Mouse (Mus musculus): Measurements from ENCODE around the gene Prdx5. TPM values are rescaled to one million over a fixed set of nuclear protein-coding genes. Genes with fewer than 3 reads are reported as not detected.
A peak's percentile ranks its signal among the peaks of the same experiment; 100 is the strongest.

Prdx5 gene
- polyA plus RNA-seq, 1 experiment from 2014 or later = 912 TPM

DNA sequence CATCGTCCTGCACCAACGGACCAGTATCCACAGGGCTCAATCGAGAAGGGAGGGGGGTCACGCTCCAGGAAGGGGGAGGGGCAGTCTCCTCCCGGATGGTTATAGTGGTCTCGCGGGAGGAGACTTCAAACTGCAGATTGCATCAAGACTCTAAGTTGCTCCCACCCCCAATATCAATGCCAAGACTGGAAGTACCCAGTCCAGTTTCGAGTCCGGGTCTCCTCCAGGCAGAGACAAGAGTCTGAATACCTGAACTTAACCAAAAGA, 15.3 kb upstream of the Prdx5 start, which contains the start of gene Catsperz:
Catsperz (minus strand) TSS at position 74 of the 267 bp plus-strand sequence.
- Histone ChIP-seq H3K4me2 (replicated peaks; ENCODE audit: low read depth) (peak within 1 kb of the TSS; percentile 47), H3K4me3 (ENCODE audit: low read depth, low read length) (peak within 1 kb of the TSS; percentile 27), H3K4me1 (replicated peaks; ENCODE audit: control insufficient read depth, insufficient read depth, low read length) (peaks cover 7% of the 10 kb centered on the region; the same call in 1 of the 2 replicates), H3K36me3 (ENCODE audit: control insufficient read depth, insufficient read depth) (no peaks in the 10 kb centered on the region), H3K27me3 (replicated peaks; ENCODE audit: control insufficient read depth, insufficient read depth, low read length) (peaks cover 37% of the 10 kb centered on the region), H3K27ac (ENCODE audit: low read depth, low read length) (no peak within 1 kb of the TSS), H3K9ac (ENCODE audit: low read depth, low read length) (no peak within 1 kb of the TSS), H3K9me3 (ENCODE audit: control insufficient read depth) (no peaks in the 10 kb centered on the region)
- no peak for ATAC-seq
- 5% methylated on average over 9 of the region's 9 CpGs for WGBS
- TF ChIP-seq CTCF (IDR thresholded peaks at IDR 0.05; ENCODE audit: low read depth) = no peak

DNA sequence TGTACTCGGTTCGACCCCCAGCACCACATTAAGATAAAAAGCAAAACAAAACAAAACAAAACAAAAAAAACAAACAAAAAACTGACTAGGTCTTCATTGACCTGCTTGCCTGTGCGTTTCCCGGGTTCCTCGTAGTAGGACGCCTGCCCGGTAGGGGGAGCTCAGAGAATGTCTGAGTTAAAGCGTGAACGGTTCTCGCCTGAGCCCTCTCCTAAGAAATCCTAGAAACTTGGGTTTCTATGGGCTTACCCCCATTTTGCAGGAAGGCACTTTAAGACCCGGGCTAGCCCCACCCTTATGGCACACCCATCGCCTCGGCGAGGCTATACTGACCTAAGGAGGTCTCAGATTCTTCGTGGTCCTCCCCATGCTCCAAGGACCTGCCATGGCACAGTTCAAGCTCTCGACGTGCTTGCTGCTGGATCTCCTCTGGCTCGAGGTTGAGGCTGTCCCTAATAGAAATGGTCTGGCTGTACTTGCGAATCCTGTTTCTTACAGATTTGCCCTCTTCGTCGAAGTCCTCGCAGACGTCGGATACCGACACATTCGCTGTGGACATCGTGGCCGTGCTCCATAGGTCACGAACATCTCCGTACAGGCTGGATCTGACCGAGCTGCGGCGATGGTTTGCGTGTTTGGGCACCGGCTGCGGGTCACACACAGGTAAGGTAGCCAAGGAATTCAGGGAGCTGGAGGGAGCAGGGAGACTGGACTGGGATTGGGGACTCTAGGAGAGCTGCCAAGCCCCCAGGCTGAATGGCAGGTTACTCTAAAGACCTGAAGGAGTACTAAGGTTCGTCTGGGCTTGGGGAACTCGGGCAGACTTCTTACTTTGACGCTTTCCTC, 14.8 kb upstream of the Prdx5 start:
- peaks cover 7% of the 10 kb centered on the region; the same call in 1 of the 2 replicates for H3K4me1 ChIP-seq (replicated peaks; ENCODE audit: control insufficient read depth, insufficient read depth, low read length)
- WGBS = 5% methylated on average over 39 of the region's 39 CpGs

DNA sequence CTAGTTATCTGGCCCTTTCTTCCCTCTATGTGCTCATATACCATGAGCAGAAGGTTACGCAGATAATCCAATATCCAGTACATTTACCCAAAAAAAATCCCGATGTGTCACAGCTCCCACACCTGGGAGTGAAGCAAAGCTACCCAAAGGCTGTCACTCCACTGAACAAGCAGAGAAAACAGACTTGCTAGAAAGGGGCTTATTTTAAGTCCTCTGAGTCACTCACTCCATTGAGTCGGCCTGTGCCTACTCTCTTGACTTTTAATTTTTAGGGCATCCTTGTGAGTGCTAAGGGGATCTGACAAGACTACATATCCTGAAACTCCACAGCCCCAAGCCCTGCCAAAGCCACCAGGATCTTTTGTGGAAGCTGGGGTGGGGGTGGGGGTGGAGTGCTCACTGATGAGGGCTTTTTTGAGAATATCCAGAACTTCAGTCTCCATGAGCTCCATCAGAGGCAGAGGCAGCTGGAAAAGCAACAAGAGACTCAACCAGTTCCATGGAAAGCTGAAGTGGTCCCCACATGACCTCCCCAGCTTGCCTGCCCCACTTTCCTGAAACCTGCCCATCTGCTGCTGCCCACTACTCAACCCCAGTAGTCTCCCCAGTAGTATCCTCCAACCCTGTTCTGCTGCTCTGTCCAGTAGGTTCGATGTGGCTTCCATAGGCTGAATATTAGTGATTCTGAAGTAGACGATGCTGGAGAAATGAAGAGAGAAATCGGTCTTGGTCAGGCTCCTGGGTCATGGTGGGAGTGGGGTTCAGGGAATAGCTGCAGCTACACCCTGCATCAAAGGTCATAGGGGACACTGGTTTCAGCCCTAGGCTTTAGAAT, 13.2 kb upstream of the Prdx5 start:
- Histone ChIP-seq H3K4me1 (replicated peaks; ENCODE audit: control insufficient read depth, insufficient read depth, low read length) (peaks cover 7% of the 10 kb centered on the region; the same call in 1 of the 2 replicates), H3K9me3 (ENCODE audit: control insufficient read depth) (no peaks in the 10 kb centered on the region), H3K9ac (ENCODE audit: low read depth, low read length) (no peak overlapping the region), H3K36me3 (ENCODE audit: control insufficient read depth, insufficient read depth) (no peaks in the 10 kb centered on the region; the same call in 1 of the 2 replicates), H3K27ac (ENCODE audit: low read depth, low read length) (no peak overlapping the region), H3K4me3 (ENCODE audit: low read depth, low read length) (0 out of 2 replicates have a peak overlapping the region, but pooled peaks have one; percentile 37), H3K4me2 (replicated peaks; ENCODE audit: low read depth) (peak overlapping the region; percentile 87), H3K27me3 (replicated peaks; ENCODE audit: control insufficient read depth, insufficient read depth, low read length) (peaks cover 34% of the 10 kb centered on the region)
- ATAC-seq = no peak
- no peak for TF ChIP-seq CTCF (IDR thresholded peaks at IDR 0.05; ENCODE audit: low read depth)
- 69% methylated on average over 6 of the region's 6 CpGs for WGBS

More for the DNA sequence above, 14.8 kb upstream of the Prdx5 start:
- H3K4me3 ChIP-seq (ENCODE audit: low read depth, low read length) = peak overlapping the region; percentile 27
- ATAC-seq = no peak
- no peaks in the 10 kb centered on the region for H3K9me3 ChIP-seq (ENCODE audit: control insufficient read depth)
- H3K9ac ChIP-seq (ENCODE audit: low read depth, low read length) = no peak overlapping the region
- H3K36me3 ChIP-seq (ENCODE audit: control insufficient read depth, insufficient read depth) = no peaks in the 10 kb centered on the region
- H3K27me3 ChIP-seq (replicated peaks; ENCODE audit: control insufficient read depth, insufficient read depth, low read length) = peaks cover 37% of the 10 kb centered on the region
- H3K27ac ChIP-seq (ENCODE audit: low read depth, low read length) = no peak overlapping the region
- H3K4me2 ChIP-seq (replicated peaks; ENCODE audit: low read depth) = peak overlapping the region; percentile 47
- peak; percentile 83 for TF ChIP-seq CTCF (IDR thresholded peaks at IDR 0.05; ENCODE audit: low read depth)

GRCm38 (mm10) chr19:6921647-6922567, 12.0 kb upstream of the Prdx5 start, which contains the start of gene Esrra:
Gene Esrra (minus strand): TSS chr19:6921813.
- peak within 1 kb of the TSS; percentile 88 for H3K4me3 ChIP-seq (ENCODE audit: low read depth, low read length)
- peak within 1 kb of the TSS; percentile 95 for H3K9ac ChIP-seq (ENCODE audit: low read depth, low read length)
- no peak for TF ChIP-seq CTCF (IDR thresholded peaks at IDR 0.05; ENCODE audit: low read depth)
- H3K4me2 ChIP-seq (replicated peaks; ENCODE audit: low read depth) = peak within 1 kb of the TSS; percentile 87
- WGBS = under 1% methylated on average over 48 of the region's 66 CpGs
- H3K27me3 ChIP-seq (replicated peaks; ENCODE audit: control insufficient read depth, insufficient read depth, low read length) = peaks cover 22% of the 10 kb centered on the region
- peaks cover 7% of the 10 kb centered on the region; the same call in 1 of the 2 replicates for H3K4me1 ChIP-seq (replicated peaks; ENCODE audit: control insufficient read depth, insufficient read depth, low read length)
- H3K36me3 ChIP-seq (ENCODE audit: control insufficient read depth, insufficient read depth) = no peaks in the 10 kb centered on the region; the same call in 1 of the 2 replicates
- H3K9me3 ChIP-seq (ENCODE audit: control insufficient read depth) = no peaks in the 10 kb centered on the region
- peak within 1 kb of the TSS; percentile 99 for H3K27ac ChIP-seq (ENCODE audit: low read depth, low read length)
- ATAC-seq = peak; percentile 88

DNA sequence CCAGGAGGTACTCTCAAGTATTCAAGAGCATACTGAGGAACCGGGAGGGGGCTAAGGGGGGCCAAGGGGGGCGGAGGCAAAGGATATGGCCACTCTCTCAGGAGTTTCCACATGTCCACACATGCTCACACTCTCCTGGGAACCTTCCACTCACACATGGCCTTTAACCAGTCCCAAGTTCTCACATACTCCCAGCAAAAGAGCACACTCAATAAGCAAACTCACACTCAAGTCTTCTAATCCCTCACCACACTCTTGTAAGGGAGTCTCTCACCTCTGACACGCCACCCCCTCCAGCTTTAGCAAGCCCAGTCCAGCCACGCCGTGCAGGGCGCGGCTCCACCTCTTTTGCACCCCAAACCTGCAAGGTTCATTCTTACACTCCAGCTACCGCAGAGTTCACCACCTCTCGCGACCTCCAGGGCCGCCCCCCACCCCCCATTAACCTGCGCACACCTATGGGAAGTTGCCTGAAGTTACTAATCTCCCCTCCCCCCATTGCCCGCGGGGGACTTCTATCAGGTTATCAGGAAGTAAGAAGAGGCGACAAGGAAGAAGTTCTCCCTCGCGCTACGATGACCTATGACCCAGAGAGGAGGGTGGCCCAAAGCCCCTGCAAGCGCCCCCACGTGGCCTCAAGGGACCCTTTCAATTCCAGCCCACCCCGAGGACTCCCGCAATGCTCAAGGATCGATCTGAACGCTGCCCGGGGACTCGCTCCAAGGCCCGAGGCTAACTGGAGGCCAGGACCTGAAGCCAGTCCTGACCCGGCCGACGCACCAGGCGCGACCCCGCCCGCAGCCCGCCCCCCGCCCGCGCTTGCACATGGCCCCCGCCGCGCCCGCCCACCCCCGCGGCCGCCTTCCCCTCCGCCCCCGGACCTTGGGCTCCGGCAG, 11.1 kb upstream of the Prdx5 start:
- H3K27me3 ChIP-seq (replicated peaks; ENCODE audit: control insufficient read depth, insufficient read depth, low read length) = peaks cover 13% of the 10 kb centered on the region
- peak; percentile 0; the same call in 1 of the 2 replicates for ATAC-seq
- WGBS = under 1% methylated on average over 47 of the region's 48 CpGs

More for the DNA sequence above, 11.1 kb upstream of the Prdx5 start:
- Histone ChIP-seq H3K4me3 (ENCODE audit: low read depth, low read length) (peak overlapping the region; percentile 88), H3K4me2 (replicated peaks; ENCODE audit: low read depth) (peak overlapping the region; percentile 87), H3K27ac (ENCODE audit: low read depth, low read length) (peak overlapping the region; percentile 99), H3K9me3 (ENCODE audit: control insufficient read depth) (no peaks in the 10 kb centered on the region), H3K4me1 (replicated peaks; ENCODE audit: control insufficient read depth, insufficient read depth, low read length) (peaks cover 7% of the 10 kb centered on the region; the same call in 1 of the 2 replicates), H3K36me3 (ENCODE audit: control insufficient read depth, insufficient read depth) (peaks cover 3% of the 10 kb centered on the region; the same call in 1 of the 2 replicates), H3K9ac (ENCODE audit: low read depth, low read length) (peak overlapping the region; percentile 95)
- peak; percentile 42 for TF ChIP-seq CTCF (IDR thresholded peaks at IDR 0.05; ENCODE audit: low read depth)

Measured in intestine, postnatal 0 days (tissue).